Mouse (Mus musculus) 3134 (cell line): Measurements from ENCODE around the gene Ranbp10.

Source experiments
- DNase-seq: peaks from one replicate; pipeline ENCODE4 v3.0.0-alpha.2; 2011; ENCODE audit warnings: low spot score; ENCODE audit not compliant: insufficient read length; ENCODE audit errors: extremely low read depth

Gene Ranbp10

DNA sequence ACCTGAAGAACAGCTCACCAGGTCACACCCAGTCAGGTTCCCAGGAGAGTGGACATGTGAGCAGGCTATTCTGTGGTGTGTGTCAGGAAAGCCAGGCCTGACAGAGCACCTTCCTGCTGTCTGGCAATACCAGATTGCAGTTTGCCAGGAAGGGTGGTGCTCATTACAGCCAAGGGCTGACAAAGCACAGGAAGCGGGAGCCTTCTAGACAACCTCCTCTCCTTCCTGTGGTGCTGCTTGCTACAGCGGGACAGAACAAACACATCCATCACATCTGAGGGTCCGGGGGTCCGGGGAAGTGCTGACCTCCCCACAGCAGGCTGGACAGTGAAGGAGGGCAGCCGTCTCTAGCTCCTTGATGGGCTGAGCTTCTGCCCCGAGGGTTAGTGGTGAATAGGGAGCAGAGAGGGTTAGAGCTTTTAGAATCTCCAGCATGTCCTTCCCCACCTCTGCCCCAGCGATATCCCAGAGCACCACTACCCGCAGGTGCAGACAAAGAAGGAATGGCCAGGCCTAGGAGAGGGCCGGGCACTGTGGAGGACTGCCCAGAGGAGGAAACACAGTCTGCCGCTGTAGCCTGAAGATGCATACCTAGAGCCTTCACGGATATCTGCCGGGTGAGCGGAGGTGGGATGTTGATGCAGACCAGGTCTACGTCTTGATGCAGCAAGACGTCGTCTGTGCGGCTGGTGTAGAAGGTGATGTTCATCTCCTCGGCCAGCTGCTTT, 99.6 kb downstream of the Ranbp10 start:
- no peak for DNase-seq

DNA sequence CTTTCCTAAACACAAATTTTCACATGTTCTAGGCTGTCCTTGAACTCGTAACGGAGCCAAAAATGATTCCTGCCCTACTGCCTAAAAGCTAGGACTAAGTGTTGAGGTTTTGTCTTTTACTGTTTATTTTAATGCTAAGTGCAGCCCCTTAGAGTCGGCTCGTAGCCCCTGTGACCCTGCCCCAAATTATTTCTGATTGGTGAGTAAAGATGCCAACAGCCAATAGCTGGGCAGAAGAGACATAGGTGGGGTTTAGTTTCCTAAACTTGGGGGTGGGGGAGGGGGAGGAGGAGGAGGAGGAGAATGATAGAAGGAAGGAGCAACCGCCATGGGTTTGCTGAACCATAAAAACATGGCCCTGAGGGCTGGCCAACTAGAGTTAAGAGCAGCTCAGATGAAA, 101.4 kb downstream of the Ranbp10 start:
- DNase-seq, result no peak

DNA sequence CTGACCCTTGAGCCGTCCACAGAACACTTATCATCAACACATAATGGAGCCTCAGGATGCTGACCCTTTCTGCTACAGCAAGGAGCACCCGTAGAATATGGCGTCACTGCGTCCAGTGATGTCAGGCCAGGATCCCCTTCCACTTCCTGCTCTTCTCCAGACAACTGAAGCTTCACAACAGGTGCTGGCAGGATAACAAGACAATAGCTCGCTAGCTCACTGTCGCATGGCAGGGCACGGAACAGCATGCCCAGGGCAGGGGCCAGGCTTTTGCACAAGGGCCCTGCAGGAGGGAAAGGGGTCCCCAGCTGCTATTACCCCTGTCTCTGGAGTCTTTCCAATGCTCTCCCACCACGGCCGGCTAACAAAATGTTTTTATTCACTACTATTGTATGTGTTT, 104.3 kb downstream of the Ranbp10 start:
- DNase-seq, result no peak

DNA sequence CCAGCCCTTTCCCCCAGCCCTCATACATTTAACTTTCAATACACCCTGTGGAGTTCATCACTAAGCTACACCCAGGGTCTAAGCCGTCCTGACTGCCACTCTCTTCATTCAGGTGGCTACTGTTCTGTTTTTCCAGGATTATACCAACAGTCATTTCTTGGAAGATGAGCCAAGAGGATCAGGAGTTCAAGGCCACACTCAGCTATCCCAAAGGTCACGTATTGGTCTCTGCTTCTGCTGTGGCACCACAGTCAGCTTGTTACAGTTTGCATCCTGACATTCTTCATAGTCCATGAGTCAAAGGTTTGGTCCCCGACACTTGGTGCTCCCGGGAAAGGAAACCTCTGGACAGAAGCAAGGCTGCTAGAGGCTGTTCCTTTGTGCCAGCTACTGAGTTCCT, 107.5 kb downstream of the Ranbp10 start:
- DNase-seq, result no peak
